Mouse (Mus musculus): ENCODE measurements around the gene Crb2.

Gene Crb2

DNA sequence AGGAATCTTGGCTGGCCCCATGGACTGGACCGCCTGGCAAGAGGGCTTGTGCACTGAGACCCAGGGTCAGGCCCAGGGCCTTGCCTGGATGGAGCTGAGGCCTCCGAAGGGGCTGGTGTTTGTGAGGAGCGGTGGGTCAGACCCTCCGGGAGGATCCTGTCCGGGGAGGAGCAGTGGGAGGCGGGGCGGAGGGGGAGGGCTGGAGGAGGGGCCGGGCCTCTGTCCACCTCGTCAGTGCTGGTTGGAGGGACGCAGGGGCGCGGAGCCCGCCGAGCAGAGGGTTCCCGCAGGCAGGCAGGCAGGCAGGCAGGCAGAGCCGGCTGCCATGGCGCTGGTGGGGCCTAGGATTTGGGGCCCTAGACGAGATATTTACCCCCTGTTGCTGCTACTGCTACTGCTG lies at the start of gene Crb2:
Crb2 (plus strand) TSS at position 234 of the 400 bp plus-strand sequence.
- no peak for DNase-seq (ENCODE audit: low spot score in 2 of 2)

DNA sequence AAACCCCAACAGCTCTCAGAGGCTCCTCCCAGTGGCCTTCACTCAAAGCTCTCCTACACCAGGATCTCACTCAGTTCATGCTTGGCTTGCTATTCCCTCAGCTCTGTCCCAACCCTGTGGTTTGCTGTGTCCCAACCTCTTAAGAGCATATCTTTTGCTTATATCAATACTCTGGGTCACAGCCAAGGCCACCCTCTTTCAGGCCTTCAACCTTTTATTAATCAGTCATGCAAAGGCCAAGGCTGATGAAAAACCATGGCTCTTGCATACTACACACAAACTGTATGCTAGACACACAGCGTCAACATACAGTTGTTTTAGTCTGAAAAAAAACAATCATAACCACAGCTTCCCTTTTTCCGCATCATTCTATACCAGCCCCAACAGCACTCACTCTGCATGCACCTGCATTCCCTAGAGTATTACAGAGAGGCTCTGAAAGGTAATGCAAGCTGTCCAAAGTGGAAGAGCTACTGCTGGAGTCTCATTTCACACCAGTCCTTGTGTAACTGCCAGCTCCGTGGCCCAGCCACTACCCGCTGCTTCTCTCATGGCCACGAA lies 44.7 kb upstream of the Crb2 start:
- no peak for DNase-seq (ENCODE audit: low spot score in 2 of 2)

DNA sequence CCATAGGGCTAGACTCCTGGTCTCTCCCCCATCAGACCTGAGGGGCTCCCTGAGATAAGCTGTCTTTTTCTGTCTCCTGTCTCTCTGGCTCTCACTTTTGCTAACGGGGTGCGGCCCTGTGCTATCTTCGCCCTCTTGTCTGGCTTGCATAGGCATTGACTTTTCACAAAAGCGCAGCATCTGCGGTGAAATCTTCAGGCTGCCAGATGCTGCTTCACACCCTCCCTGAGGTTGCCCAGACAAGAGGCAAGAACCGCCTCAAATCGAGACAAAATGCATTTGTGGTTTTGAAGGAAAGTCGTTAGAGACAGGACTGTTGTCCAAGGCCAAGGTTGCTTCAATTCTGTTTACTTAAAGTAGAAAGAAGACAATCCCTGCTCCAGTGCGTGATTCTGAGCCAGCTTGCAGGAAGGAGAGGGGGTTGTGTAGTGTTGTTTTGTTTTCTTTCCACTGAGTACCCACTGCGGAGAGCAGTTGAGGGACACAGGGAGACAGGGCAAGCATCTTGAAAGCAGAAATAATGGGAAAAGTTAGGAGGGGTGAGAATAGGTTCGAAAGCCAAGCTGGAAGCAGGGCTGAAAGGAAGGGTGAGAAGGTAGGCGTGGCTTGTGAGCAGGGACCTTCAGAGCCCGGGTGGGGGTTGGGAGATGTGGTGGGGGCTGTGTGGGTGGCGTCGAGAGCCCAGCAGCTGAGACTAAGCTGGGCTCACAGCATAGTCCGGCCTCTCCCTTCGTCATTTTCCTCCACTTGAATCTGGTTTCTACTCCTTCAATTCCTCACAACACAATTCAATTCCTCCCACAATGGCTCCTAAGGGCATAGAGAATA lies 40.9 kb upstream of the Crb2 start:
- DNase-seq (ENCODE audit: low spot score in 2 of 2) = peak in 1 of 2 experiments; percentile 47

DNA sequence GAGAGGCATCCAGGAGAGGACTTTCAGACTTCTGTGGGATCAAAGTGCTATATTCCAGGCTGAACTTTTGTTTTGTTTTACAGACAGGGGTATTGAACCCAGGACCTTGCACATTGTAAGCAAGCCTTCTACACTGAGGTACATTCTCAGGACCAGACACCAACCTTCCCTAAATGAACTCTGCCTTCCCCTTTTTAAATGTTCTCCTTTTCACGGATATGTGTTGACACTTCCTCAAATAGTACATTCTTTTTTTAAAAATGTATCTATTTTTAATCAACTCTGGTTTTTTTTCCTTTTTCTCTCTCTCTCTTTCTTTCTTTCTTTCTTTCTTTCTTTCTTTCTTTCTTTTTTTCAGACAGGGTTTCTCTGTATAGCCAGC lies 40.3 kb upstream of the Crb2 start:
- DNase-seq (ENCODE audit: low spot score in 2 of 2) = no peak

DNA sequence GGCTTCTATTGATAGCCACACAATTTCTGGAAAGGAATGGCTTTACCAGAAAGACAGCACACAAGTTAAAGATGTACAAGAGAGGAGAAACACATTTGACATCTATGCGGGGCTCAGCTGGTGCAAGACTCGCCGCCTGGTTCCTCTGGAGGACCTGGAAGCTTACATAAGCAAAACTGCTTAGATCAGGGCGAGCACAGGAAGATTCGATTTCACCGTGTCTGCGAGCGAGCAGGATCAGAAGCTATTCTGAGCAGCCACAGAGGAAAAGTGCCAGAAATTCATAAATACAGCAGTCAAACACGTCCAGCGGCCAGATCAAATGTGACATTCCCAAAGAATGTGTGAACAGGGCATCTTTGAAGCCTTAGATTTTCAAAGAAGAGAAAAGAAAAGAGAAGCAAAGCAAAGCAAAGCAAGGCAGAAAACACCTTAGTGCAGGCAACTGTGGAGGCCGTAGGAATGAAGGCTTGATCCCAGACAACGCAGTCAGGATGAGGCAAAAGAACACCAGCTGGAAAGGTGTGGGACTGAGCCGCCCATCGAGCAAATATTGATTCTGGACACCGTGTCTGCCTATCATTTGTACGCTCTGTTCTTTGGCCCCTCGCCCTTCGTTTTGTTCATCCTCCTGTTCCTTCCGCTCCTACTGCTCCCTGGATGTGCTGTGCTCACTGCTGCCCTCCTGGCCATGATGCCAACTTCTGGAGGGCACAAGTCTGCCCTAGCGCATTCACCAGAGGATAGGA lies 34.1 kb upstream of the Crb2 start:
- DNase-seq (ENCODE audit: low spot score in 2 of 2) = peak in 1 of 2 experiments; percentile 64

DNA sequence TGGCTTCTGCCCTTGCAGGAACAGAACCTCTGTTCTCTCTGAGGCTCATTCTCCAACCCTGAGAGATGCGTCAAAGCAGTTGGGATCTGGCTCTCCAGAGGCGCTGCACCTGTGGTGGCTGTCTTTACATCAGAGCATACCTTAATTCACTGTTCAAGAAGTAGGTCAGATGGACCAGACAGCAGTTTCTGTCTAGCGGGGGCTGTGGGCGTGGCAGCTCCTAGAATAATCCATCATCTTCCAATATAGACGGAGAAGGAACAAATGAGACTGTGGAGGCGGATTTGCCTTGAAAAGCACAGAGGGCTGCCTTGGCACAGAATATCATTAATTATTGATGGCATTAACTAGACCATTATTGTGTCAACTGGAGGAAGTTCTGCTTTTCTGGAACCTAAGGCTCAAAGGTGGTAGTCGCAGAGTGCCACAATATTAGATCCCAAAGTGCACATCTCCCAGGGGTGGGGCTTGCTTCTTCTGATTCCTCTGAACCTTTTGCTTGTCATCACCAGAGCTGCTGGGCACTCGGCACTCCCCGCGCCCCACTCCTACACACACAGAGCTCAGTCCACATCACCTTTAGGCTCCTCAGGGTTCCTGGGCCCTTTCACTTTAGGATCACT lies 31.2 kb upstream of the Crb2 start:
- DNase-seq (ENCODE audit: low spot score in 2 of 2) = peak in 1 of 2 experiments; percentile 49

DNA sequence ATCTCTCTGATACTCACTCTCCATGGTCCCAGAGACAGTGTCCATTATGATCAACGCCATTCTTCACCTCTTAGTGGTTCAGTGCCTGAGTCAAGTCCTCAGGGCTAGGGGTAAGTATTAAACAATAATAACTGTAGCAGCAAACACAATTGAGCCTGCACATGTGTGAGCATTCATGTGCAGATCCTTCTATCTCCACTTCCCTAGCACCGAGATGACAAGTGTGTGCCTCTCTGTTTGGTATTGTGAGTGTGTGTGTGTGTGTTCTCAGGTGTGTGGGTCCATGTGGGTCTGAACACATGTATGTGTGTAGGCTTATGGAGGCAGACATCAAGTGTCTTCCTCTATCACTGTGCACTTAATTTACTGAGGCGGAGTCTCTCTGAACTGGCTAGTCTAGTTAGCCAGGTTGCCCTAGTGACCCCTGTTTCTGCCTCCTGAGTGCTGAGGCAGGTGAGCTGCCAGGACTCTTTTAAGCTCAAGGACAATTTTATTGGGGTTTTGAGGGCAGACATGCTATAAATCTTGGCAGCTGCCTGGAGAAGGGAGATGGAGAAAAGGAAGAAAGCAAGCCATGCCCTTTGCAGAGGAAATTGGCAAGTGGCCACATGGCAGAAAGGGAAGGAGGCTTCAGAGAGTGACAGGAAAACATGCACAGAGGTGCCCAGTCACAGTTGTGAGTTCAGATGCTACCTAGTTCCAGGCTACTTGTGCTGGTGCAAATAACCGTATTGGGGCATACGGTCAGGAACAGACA lies 29.6 kb upstream of the Crb2 start:
- no peak for DNase-seq (ENCODE audit: low spot score in 2 of 2)

DNA sequence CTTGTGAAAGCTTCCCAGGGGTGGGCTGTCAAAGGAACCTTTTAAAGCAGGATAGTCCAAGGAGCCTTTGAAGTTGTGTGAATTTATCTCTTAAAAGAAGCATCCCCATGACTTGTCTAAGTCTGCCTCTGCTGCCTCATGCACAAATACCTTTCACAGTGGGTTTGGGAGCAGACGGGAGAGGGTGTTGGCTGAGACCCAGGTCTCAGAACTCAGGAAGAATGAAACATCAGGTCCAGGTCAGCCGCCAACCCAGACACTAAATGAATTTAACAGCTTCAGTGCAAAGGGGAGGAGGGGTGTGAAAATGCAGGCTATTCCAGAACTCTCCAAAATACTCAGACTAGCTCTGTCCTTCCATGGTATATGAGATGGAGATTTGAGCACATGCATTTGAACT lies 28.1 kb upstream of the Crb2 start:
- DNase-seq (ENCODE audit: low spot score in 2 of 2) = no peak

DNA sequence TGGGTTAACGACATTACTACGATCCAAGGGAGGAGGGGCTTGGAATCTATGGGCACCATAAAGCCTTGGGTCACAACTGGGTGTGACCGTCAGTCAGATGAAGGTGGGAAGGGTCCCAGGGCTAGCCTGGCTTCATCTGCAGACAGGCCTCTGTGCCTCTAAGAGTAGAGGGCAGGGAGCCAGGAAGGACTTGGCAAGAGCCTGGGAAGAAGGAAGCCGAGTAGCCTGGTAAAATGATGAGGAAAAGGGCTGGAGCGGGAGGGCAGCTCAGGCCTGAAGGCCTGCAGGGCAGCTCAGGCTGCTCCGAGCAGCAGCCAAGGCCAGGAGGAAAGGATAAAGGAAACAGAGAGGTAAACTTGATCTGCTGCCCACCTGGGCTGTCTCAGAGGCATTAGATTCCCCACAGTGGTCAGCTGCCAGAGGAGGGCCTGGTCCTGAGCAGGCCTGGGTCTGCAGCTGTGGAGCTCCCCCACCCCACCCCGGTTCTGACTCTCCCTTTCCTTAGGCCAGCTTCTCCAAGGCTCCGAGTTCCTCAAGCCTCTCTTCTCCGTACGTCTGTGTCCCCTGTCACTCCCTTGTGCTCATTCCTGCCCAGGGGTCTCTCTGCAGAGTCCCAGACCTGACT lies 27.5 kb upstream of the Crb2 start:
- no peak for DNase-seq (ENCODE audit: low spot score in 2 of 2)

DNA sequence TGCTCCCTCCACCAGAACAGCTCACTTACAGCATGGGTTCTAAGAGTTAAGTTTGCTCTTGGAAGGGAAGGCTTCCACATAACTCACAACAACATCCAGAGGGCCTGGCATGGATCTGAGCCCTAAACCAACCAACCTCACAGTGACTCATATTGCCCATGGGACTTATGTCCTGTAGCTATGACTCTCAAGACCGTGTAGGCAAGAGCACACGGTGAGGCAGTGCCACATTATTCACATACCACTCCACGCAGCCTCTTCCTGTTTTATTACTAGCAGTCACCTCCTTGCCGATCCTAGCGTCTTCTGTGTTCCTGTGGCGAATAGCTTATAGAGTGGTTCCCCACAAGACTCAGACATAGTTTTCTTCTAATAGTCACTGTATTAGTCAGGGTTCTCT lies 26.7 kb upstream of the Crb2 start:
- no peak for DNase-seq (ENCODE audit: low spot score in 2 of 2)

DNA sequence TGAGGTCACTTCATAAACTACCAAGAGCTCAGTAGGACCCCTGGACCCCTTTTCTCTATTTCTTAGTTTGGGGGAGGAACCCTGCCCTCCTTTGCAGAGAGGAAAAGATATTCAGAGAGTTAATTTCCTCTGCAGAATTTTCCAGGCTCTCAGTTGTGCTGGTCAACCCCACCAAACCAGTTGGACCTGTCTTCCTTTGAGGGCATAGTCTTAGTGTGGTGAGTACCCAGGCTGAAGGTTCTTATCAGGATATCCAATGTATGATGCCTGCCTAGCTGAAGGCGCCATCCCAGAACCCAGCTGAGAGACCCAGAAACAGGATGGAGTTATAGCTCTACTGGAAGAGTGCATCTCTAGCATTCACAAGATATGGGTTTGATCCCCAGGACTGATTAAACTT lies 24.9 kb upstream of the Crb2 start:
- no peak for DNase-seq (ENCODE audit: low spot score in 2 of 2)

DNA sequence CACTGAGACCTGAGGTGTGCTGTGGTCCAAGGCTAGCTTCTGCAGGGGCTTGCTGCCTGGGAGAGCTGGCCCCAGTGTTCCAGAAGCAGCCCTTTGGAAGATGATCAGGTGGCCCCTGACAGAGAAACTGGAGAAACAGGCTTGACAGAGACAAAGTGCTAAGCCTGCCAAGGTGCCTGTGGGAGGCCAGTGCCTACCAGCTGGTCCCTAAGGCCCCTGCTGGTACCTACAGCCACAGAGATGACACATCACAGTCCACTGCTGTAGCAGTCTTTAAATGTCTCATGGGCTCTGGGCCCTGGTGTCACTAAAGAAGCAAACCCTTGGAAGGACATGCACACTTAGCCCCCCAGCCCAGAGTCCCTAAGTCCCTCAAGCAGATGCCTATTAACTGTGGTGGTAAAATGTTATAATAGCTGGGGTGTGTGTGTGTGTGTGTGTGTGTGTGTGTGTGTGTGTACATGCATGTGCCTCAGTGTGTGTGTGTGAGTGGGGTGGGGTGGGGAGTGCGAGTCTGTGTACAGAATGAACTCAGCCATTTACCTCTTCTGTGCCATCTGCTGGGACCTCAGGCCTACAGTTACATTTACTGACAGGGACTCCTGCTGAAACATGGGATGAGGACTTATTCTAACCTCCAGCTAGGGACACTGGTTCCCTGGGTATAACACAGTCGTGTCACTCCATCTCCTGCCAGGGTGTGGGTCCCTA lies 19.7 kb upstream of the Crb2 start:
- no peak for DNase-seq (ENCODE audit: low spot score in 2 of 2)

DNA sequence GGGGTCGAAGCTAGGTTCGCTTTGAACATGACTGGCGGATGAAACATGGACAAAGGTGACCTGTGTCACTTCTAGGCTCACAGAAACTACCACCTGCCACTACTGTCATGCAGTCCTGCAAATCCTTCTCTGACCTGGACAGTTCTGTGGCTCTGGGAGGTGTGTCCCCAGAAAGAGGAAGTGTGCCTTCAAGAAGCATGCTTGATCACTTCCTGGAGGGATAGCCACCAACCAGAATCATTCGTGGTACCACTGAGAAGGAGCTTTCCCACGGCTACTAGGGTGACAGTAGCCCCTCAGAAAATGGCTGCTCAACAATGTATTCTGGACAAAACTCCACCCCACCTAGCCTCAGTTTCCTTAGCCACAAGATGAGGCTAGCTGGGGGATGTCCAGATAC lies 19.0 kb upstream of the Crb2 start:
- DNase-seq (ENCODE audit: low spot score in 2 of 2) = no peak

DNA sequence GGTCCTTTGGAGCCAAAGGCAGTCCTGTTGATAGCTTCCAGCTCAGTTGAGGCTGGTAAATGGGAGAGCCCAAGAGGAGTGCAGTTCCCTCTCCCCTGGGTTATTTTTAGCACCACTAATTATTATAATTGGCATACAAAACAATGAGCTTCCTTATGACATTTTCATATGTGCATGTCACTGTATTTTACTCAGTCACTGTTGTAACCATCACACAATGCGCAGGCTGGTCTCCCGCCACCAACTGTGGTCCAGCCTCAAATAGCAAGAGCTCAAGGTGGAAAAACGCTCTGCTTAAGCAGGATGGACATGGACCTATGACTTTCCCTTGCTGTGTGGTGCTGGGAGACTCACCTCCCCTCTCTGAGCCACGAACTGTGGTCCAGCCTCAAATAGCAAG lies 18.3 kb upstream of the Crb2 start:
- DNase-seq (ENCODE audit: low spot score in 2 of 2) = no peak

DNA sequence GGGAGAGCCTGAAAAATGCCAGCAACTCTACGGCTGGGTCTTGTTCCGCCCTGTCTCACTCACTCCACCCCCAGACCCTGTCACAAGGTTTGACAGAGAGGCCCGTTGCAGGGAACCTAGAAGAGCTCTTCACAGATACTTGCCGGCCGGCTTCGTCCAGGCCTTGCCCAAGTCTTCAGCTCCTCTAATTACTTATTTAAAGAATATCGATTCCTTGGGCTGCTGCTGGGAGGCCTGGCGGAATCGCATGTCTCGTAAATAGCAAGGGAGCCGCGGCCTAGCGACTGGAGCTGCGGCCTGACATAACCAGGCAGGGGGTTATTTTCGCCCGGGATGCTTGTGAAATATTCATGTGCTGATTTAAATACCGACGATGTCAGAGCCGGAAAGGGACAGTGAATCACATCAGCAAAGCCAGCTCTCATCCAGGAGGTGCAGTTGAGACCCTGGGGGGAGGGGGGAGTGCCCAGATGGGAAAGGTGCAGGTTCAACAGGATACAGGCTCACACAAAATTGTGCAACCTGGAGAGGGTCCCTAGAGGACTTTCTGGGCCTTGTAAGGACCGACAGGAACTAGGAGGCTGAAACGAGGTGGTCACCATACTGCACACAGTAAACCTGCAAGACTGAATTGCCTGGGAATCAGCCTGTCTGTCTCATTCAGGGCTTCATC lies 17.6 kb upstream of the Crb2 start:
- no peak for DNase-seq (ENCODE audit: low spot score in 2 of 2)

DNA sequence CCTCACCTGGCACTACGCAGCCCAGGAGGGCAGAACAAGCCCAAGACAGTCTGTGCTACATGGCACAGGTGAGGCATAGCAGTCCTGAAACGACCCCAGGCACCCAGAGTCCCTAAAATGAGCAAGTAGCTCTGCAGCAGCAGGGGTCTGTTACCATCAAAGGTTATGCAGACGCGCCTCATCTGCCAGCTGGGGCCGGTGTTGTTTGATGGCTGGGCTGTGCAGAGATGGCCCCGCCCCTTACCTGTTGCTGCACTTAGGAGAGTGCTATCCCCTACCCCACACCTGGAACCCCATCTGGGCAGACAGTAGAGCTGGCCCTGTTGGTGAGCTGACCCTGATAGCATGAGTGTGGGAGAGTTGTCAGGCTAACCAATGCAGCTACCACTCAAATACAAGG lies 15.4 kb upstream of the Crb2 start:
- DNase-seq (ENCODE audit: low spot score in 2 of 2) = no peak

DNA sequence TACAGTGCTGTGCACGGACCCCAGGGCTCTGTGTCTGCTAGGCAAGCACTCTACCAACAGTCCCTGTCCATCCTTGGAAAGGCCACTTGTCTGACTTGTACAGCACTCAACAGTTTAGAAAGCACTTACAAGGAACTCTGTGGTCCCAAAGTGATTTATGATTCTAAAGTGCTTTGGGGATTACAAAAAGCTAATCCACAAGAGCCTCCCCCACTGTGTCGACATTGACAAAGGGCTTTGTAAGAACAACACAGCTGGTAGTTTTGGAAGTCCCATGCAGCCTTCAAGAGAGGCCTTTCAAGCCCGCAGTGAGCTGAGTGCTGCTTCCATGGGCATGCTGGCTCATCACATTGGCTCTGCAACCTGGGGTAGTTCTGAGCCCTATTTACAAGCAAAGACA lies 12.4 kb upstream of the Crb2 start:
- DNase-seq (ENCODE audit: low spot score in 2 of 2) = no peak

DNA sequence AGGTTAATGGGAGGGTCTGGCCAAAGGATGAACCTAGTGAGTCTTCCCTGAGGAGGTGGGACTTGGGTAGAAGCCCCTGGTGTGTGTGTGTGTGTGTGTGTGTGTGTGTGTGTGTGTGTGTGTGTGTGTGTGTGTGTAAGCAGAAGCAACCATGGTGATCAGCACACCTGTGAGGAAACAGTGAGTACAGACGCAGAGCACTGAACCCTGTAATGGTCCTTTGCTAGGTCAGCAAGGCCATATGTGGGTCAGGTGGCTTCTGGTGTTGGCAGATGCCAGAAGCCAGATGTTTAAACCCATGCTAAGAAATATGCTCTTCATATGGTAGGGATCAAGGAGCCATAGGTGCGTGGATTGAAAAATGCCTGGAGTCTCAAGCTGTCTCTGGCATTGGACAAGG lies 11.5 kb upstream of the Crb2 start:
- no peak for DNase-seq (ENCODE audit: low spot score in 2 of 2)

DNA sequence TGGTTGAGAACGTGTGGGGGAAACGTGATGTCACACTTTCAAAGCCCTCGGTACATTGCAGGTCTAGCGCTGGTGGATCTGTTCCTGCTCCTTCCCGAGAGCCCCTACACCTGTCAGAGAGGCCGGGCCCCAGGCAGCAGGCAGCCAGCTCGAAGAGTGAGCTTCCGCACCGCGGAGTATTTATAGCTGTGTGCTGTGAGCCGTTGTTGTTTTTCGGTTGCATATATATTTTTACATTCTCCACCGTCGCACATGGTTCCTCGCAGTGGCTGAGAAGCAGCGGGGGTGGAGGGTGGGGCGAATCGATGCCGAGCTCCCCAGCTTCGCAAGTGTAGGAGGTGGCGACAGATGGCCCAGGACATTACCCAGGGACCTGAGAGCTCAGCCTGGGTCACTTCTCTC lies 11.0 kb upstream of the Crb2 start:
- peak; percentile 48 to 78 for DNase-seq (ENCODE audit: low spot score in 2 of 2)
